In genomic region chr13:73160289-73160688, GRCm38 (mm10) we compare ENCODE assay signal across 7 mouse cellular contexts.
A peak's percentile ranks its signal among the peaks of the same experiment; 100 is the strongest.
DNase-seq lines count a peak whose midpoint lies in the region; ATAC-seq lines count a peak whose summit lies in the region.

No protein-coding gene starts in this region.

- DNase-seq in adrenal gland, postnatal 25 days = peak; percentile 83
- peak; percentile 88 for DNase-seq in embryonic facial prominence, embryonic 11.5 days (ENCODE audit: low spot score)
- peak; percentile 96 for DNase-seq in heart, adult 11 months
- DNase-seq in kidney, adult 11 months = peak; percentile 81
- DNase-seq in left cerebral cortex, postnatal 4 days = peak; percentile 93
- peak; percentile 100 for DNase-seq in midbrain, embryonic 11.5 days (ENCODE audit: low spot score, missing footprints)
- DNase-seq in spleen, postnatal 10 days (ENCODE audit: low spot score in 2 of 2) = peak; percentile 32 to 63

- under 1% methylated on average over 22 of the region's 22 CpGs for WGBS in embryonic facial prominence, embryonic 11.5 days
- WGBS in midbrain, embryonic 11.5 days = under 1% methylated on average over 22 of the region's 22 CpGs

- ATAC-seq in embryonic facial prominence, embryonic 11.5 days (replicated peaks; ENCODE audit: insufficient number of reproducible peaks, low FRiP score, low TSS enrichment, low read depth) = peak; percentile 97
- peak; percentile 98 for ATAC-seq in midbrain, embryonic 11.5 days (ENCODE audit: low FRiP score)

- H3K4me3 ChIP-seq in embryonic facial prominence, embryonic 11.5 days (ENCODE audit: low read depth, low read length) = no peak overlapping the region
- peak overlapping the region; percentile 11 for H3K4me3 ChIP-seq in midbrain, embryonic 11.5 days (ENCODE audit: low read depth, low read length)

- H3K27me3 ChIP-seq in embryonic facial prominence, embryonic 11.5 days (ENCODE audit: control insufficient read depth, insufficient read depth, low read length) = no peaks in the 10 kb centered on the region
- H3K27me3 ChIP-seq in midbrain, embryonic 11.5 days (ENCODE audit: control insufficient read depth, insufficient read depth, low read length) = peaks cover 6% of the 10 kb centered on the region; the same call in 1 of the 2 replicates

- H3K27ac ChIP-seq in embryonic facial prominence, embryonic 11.5 days (replicated peaks; ENCODE audit: low read depth, low read length) = no peak overlapping the region
- no peak overlapping the region for H3K27ac ChIP-seq in midbrain, embryonic 11.5 days (ENCODE audit: low read depth, low read length)

- intact Hi-C loops in left cerebral cortex, postnatal 4 days (cut with DNase I) = no loop called here

- H3K4me2 ChIP-seq in embryonic facial prominence, embryonic 11.5 days (ENCODE audit: low read depth, low read length) = peak overlapping the region; percentile 34
- peak overlapping the region; percentile 39 for H3K4me2 ChIP-seq in midbrain, embryonic 11.5 days

- H3K36me3 ChIP-seq in embryonic facial prominence, embryonic 11.5 days (replicated peaks; ENCODE audit: control insufficient read depth, insufficient read depth, low read depth, low read length) = no peaks in the 10 kb centered on the region
- no peaks in the 10 kb centered on the region for H3K36me3 ChIP-seq in midbrain, embryonic 11.5 days (ENCODE audit: control insufficient read depth, insufficient read depth, low read length)

- no peaks in the 10 kb centered on the region for H3K9me3 ChIP-seq in embryonic facial prominence, embryonic 11.5 days (replicated peaks; ENCODE audit: control insufficient read depth, low read length)
- H3K9me3 ChIP-seq in midbrain, embryonic 11.5 days (ENCODE audit: control insufficient read depth, low read length) = no peaks in the 10 kb centered on the region

- no peak overlapping the region; the same call in 1 of the 2 replicates for H3K9ac ChIP-seq in embryonic facial prominence, embryonic 11.5 days (replicated peaks; ENCODE audit: low read length)
- peak overlapping the region; percentile 56 for H3K9ac ChIP-seq in midbrain, embryonic 11.5 days (ENCODE audit: low read length)

- no peaks in the 10 kb centered on the region for H3K4me1 ChIP-seq in embryonic facial prominence, embryonic 11.5 days (ENCODE audit: control insufficient read depth, insufficient read depth, low read length)
- H3K4me1 ChIP-seq in midbrain, embryonic 11.5 days (ENCODE audit: control insufficient read depth, insufficient read depth, low read length) = peaks cover 8% of the 10 kb centered on the region

Comparison
In these comparisons a context has a peak if more than half of its experiments do, and no peak if none do; other contexts are left out.
1. DNase-seq: peak in every context shown above with its lines; median percentile 100 in midbrain, embryonic 11.5 days; 96 in heart, adult 11 months; 93 in left cerebral cortex, postnatal 4 days; 88 in embryonic facial prominence, embryonic 11.5 days; 83 in adrenal gland, postnatal 25 days; 81 in kidney, adult 11 months; 48 in spleen, postnatal 10 days.